Mouse (Mus musculus) NIH3T3 (cell line): ENCODE results near the gene Ptpro.
"Not testable (repeated sequence)": the region's sequence is repeated elsewhere in the genome, so short reads cannot be mapped to it uniquely, and the experiment has no call there.

ENCODE experiments used
- DNase-seq: peaks from one replicate; pipeline ENCODE4 v3.0.0-alpha.2; 2012; ENCODE audit warnings: low read depth

The Ptpro gene

DNA sequence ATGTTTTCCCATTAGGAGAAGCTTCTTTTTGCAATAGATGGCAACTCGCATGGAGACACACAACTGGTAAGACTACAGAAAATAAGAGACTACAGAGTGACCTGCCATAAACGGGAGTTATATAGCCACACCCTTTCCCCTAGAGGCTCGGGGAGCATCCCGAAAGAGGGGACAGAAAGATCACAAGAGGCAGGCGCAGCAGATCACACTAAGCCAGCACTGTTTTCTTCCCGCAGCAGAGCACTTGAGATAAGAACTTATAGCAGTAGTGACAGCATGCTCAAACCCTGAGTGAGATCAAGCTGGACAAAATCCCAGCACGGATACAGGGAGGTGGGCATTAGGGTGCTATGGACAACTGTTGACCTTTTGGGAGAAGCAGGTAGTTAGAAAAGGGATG is 203.9 kb downstream of the Ptpro start:
- no peak for DNase-seq

DNA sequence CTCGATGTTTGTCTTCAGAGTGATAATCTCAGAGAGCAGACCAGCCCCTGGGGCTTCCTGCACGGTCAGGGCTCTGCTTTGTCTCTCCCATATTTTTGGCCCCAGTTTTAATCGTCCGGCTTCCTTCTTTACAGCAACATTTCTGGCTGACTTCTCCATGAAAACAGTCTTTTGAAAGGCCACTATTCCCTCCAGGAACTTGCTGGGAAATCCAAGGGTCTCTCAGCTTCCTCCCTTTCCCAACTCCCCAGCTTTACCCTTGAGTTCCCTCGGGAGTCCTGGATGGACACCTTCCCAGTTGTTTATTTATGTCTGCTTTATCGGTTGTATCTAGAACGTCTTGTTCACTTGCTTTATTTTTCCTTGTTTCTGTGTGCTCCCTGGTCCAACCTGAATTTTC is 205.1 kb downstream of the Ptpro start:
- DNase-seq = no peak

DNA sequence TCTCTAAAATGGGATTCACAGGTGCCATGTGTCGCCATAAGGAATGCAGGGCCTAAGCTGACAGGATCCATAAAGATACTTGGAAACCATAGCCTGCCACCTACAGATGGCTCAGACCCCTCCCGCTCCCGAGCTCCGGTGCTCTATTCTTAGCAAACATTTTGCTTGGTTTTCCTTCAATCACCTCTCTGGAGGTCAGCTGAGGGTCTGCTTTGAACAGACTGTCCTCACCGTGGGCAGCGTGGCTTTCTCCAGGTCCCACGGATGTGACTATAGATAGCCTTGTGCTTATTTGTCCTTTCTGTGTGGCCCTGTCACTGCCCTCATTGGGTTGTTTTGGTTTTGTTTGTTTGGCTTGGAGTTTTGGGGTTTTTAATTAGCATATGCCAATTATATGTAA is 206.0 kb downstream of the Ptpro start:
- no peak for DNase-seq

DNA sequence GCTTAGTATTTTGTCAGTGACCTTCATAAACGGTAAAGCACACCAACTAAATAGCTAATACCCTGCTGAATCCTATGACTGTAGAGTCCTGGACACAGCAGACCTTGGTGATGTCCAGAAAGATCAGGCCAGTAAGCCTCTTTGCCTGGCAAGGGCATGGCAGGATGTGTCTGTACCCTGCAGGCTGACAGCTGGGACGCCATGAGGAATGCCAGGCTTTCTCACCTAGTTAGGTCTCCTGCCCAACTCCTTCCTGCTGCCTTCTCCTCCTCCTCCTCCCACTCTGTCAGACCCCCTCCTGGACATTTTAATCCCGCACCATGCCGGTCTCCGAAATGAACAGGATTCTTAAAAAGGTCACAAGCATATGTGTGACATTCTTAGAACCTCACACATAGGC is 211.7 kb downstream of the Ptpro start:
- DNase-seq = no peak

DNA sequence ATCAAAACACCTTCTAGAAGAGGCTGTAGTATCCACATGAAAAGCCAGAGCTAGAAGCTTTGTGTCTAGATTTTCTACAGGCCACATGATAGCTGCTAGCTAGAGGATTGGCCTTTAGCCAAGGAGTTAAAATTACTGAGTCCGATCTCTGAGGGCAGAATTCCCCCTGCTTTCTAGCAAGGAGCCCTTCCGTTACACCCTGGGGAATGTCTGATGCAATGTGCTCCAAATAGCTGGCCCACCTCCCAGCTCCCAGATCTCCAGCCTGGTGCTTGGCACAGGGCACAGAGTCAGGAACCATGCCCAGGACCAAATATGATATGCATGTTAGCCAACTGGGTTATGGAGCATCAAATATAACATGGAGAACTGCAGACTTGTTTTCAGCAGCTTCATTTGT is 213.1 kb downstream of the Ptpro start:
- peak; percentile 96 for DNase-seq

DNA sequence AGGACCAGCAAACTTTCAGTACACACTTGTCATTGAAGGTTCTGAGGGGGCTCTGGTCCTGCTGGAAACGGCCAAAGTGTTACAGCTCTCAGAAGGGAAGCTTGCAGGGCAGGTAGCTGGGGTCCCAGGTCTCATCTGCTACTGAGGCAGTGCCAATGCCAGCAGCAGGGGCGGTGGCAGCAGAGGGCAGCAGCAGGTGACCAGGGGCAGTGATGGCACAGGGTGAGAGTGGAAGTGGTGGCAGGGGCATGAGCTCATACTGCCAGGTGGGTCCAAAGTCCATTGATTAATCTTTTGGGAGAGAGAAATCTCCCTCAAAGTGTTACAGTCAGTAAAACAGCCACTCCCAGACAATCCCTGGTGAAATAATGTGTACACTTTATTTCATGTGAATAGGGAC is 214.1 kb downstream of the Ptpro start:
- no peak for DNase-seq

DNA sequence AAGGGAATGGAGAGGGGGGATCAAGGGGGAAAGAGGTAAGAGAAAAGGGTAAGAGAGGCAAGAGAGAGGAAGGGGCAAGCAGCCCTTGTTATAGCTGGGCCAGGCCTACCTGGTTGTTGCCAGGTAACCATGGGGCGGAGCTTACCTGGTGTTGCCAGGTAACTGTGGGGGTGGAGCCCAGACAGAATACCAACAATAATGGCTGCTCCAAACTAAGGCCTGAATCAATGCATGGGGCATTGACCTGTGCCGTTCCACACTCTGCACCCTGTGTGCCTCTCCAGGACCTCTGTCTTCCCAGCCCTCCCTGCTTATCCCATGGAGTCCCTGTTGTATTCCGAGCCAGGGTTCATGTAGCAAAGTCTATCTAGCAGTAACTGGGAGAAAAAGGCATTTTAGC is 215.6 kb downstream of the Ptpro start:
- no peak for DNase-seq

DNA sequence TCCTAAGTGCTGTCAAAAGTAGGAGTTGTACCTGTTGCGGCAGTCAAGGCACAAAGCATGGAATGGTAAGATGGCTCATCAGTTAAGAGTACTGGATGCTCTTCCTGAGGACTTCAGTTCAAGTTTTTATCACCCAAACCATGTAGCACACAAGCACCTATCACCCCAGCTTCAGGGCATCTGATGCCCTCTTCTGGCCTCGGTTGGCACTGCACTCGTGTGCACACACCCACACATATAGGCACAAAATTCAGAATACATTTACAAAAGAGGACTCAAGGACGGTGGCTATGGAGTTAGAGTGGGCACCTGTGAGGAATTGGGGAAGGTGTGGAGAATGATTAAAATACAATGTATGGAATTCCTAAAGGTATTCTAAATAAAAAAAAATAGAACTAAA is 217.4 kb downstream of the Ptpro start:
- DNase-seq = no peak

DNA sequence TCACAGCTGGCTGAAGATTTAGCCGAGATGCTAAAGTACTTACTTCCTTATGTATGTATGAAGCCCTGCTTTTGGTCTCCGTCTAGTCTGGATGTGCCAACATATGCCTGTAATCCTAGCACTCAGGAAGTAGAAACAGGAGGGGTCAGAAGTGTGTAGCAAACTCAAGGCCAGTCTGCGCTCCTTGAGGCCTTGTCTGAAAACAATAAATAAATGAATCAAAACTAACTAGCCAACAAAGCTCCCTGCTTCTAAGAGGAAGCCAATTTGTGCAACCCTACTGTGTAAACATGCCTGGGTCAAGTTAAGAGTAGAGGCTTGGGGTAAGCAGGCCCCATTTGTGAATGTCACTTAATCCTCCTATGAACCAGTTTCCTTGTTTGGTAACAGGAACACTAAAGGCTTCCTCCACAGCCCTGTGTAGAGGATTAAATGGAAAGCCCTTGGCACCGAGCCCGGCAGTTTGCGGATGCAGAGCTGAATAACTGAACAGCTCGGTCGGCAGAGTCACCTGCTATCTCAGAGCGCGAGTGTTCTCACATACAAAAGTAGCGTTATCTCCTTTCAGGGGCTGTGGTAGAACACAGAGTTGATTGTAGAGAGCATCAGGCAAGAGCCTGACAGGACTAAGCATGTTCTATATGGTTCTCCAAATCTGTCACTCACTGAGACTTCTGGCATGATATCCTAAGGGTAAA is 218.9 kb downstream of the Ptpro start:
- peak; percentile 65 for DNase-seq

DNA sequence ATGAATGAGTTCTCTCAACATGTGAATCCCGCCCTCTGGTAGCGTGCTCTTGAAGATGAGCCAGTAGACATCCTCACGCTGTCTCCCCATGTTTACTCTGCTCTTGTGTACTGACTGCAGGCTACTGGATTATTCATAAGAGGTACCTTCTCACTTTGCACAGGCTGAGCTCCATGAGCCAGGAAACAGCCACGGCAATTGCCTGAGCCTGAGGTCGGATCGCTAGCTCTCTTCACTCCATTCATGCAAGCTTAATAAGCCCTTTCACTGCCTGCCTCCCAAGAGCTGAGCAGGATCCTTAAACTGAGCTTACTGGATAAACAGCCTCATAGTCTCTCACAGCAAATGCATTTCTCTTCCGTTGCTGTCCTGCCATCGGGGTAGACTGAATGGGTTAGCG is 220.0 kb downstream of the Ptpro start:
- DNase-seq = no peak

DNA sequence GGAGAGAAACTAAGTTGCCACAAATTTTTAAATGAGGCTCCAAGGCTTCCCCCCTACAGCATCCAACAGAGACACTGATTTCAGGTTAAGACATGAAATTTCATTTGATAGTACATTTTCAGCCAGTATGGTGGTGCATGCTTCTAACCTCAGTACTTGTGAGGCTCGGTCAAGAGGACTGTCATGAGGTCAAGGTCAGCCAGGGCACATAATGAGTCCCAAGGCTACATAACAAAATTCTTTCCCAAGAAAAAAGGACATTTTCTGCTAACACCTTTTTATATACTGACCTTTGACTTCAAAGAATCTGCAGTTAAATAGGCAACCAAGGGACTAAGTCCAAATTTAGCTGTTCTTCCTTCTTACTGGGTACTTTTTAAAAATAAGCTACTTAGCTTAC is 221.3 kb downstream of the Ptpro start:
- no peak for DNase-seq

DNA sequence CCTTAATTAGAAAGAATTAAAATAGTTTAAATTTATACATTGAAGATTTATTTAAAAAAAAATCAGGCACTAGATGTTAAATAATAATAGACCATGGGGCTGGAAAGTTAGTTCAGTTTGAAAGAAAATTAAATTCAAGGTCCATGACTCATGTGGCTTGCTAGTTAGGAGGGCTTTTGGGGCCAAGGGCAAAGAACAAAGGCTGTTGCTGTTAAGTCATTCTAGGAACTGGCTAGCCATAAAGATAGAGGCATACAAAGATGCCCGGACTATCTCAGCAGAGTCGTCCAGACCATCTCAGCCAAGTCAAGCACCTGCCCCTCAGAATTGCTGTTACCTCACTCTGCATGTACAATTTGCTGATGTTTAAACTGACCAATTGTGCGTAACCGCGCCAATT is 223.6 kb downstream of the Ptpro start:
- DNase-seq = not testable (repeated sequence)

DNA sequence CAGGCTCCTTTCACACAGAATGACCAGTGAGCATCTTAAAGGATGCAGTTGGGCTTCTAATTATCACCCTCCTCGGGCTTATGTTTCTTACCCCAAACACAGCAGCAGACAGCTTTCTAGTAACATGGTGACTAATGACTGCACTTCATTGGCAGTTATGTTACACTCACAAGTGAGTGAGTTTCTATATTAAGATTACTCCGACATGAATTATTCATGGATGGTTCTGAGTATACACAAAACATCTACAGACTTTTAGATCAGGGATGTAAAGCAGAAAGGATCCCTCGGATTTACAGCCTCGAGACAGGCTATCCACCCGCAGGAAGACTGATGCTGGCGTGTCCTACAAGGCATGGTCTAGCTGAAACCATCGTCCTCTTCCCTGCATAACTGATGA is 230.8 kb downstream of the Ptpro start:
- no peak for DNase-seq

DNA sequence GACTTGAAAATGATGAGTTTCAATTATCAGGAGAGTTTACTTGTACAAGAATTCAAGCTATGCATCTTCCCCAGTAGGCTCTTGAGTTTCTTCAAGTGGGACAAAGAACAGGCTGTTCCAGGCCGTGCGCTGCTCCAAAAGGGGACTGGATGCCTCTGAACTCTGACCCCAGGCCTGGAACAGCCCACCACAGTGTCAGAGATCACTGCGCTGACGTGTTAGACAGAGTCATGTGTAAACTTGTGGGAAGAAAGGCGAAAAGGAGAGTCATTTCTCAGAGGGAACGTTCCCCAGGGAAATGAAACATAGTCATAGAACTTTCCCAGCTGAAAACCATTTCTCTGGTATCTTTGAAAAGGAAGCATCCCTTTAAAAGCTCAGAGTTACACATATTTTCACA is 235.3 kb downstream of the Ptpro start:
- DNase-seq = peak; percentile 48

DNA sequence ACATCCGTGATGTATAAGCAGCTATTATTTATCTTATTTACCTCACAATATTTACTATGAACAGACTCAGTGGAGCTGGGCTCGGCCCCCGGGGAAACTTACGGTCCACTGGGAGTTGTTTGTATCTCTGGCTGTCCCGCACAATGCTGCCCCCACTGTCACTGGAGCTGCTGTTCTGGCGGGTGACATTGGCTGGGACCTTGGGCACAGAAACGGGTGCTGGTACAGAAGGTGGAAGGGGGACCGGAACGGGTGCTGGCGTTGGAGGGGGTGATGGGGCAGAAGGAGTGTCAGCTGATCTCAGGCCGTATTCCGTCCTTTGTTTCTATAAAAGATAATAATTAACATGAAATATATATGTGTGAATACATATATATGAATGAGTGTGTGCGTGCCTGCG is 238.0 kb downstream of the Ptpro start:
- no peak for DNase-seq

DNA sequence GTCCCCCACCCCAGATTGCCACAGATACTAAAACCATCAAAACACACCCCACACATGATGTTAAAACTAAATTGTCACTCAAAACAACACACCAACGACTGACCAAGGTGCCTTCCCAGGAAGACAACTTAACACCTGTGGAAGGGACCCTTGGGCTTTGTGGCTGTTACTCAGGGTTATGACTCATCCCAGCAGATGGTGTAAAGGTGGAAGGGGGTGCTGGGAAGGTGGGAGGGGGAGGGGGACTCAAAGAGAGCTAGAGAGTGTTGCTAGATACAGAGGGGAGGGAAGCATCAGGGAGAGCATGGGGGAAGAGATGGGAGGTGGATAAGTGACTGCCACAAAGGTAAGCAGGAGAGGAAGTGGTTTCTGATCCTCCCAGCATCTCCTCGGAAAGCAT is 239.5 kb downstream of the Ptpro start:
- DNase-seq = no peak

DNA sequence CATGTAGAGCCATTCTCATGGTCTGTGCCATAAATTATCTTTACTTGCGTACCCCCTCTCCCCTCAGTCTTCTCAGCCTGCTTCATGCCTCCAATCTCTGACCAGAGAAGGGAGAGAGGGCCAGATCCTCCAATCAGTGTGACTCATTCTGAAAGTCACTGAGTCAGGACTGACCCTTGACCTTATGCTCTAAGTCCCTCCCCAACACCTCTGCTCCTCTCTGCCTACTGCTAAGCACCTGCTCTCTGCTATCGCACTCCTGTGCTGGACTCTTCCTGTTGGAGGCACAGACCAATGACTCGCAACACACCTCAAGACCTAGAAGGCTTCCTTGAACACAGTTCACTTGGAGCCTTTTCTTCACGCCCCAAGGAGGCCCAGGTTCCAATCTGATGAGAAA is 240.5 kb downstream of the Ptpro start:
- peak; percentile 49 for DNase-seq

DNA sequence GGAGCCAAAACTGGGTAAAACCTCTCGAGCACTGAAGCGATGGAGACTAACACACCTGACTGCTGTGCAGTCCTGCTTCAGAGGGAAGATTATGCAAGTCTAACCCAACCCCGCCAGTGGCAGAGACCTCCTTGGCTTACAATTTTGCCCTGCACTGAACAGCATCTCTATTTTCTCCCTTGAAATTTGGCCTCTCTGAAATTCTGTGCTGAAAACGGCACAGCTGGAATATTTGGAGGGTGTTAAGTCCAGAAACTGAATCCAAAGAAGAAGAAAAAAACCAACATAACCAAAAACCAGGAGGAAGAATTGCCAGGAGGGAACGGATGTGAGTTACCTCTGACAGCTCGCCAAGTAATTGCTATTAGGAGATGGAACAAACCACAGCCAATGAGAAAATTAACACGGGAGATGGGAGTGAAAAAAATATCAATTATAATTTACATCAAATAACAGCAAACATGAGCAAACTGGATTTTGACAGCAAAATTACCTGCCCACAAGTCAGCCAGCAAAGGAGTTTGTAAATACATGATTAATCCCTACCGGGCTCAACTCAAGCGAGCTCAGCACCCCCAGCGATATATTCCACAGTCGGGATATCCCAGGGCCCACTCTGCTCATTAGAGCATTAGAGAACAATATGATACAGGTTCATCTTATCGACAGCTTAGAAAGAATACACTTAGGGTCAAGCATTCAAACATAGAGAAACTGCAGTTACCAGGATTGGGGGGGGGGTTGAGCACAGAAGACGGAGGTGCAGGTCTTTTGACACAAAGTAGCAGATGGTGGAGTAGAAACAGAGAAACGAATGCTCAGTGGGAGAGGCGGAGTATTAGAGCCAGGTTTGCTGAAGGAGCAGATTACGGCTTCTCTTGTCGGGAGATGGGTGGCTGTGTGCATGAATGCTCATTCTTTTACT is 241.4 kb downstream of the Ptpro start:
- DNase-seq = no peak

DNA sequence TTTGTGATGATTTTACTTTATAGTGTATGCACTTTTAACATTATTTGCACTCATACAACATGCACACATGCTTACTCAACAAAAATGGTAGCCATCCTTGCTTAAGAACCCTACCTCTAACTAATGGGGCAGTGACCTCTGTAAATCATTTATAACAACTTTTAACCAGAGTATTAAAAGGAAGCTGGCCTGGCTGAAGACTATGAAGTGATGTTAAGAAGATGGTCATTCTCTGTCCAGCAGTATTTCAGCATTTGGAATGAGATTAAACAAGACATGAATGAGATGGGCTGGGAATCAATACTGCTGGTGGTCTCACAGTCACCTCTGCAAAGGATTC is 242.0 kb downstream of the Ptpro start:
- DNase-seq = no peak

DNA sequence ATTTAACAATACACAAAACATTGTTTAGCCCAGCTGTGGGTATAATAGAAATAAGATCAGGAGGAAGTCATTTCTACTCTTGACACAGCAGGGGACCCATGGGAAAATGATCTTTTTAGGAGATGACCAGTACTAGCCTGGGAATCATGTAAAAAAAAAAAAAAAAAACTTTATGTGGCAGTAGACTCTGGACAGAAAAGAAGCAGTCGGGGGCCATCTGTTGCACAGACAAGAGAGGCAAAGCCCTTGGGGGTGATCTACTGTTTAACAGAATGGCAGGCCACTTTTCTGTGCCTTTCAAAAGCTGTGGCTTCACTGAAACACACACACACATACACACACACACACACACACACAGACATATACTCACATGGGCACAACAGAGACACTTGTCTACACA is 242.7 kb downstream of the Ptpro start:
- no peak for DNase-seq

DNA sequence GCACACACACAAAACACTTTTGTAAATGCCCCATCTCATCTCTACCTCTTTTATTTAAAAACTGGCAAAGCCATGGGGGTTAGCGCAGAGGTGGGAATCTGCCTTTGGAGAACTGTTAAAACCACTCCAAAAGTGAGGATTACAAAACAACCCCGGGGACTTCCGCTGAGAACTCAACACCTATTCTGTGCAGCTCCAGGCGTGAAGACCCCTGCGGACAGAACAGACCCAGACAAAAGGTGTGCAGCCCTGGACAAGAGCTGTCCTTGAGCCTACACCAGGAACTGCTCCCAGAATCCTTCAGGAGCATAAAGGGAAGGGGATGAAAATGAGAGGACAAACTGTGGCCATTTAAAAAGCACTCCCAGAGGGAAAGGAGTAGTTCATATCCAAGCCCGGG is 243.1 kb downstream of the Ptpro start:
- no peak for DNase-seq

DNA sequence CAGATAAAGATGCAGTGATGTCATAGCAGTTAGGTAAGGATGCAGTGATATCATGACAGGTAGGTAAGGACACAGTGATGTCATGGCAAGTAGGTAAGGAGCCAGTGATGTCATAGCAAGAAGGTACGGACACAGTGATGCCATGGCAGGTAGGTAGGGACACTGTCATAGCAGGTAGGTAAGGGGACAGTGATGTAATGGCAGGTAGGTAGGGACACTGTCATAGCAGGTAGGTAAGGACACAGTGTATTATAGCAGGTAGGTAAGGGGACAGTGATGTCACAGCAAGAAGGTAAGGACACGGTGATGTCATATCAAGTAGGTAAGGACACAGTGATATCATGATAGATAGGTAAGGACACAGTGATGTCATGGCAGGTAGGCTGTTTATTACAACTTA is 244.4 kb downstream of the Ptpro start:
- DNase-seq = no peak

DNA sequence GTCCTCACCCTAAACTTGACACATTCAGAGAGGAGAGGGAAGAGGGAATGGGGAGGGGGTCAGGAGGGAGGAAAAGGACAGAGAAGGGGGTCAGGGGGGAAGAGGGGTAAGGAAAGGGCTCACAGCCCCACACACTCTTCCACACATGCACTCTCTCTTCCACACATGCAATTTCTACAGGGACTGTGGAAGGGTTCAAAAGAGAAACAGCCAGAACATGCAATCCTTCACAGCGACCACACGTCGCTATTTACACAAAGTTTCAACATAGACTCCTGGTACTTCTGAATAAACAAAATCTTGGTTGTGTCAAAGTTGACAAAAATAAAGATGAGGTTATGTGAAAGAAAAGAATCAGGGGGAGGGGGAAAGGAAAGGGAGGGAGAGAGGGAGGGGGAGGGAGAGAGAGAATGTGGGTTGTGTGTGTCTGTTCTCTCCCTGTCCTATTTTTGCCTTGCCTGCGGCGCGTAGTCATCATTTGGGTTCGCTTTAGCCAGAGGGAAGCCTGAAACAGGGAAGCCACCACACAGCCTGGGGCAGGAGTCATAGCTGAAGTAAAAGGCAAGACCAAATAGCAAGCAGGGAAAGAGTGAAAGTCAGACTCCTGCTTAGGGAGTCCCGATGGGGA is 245.2 kb downstream of the Ptpro start:
- DNase-seq = no peak
